Mouse (Mus musculus) R1 (cell line): ENCODE measurements around the gene Lrrc17.
"Not testable (repeated sequence)": the region's sequence is repeated elsewhere in the genome, so short reads cannot be mapped to it uniquely, and the experiment has no call there.

Experiments used
- DNase-seq: peaks from one replicate; pipeline ENCODE4 v3.0.0-alpha.2; 2018; ENCODE audit warnings: low read depth, low spot score

The Lrrc17 gene

DNA sequence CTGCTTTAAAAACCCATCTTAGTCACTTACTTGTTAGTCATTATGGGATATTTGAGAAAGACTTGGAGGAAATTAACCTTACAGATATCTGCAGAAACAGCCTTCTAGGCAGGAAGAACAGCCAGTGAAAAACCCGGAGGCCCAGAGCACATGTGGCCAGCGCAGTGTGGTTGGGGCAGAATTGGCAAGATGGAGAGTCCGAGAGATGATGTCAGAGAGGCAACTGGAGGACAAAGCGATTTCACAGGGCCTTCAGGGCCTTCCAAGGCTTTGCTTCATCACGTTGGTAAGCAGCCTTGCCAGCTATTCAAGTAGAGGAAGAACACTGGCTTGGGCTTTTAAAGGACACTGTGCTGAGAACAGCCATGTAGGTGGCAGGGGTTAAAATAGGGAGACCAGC is 10.4 kb upstream of the Lrrc17 start:
- no peak for DNase-seq

- DNase-seq = peak; percentile 53
Measured at GRCm38 (mm10) chr5:21542226-21542625, 1.1 kb upstream of the Lrrc17 start.

DNA sequence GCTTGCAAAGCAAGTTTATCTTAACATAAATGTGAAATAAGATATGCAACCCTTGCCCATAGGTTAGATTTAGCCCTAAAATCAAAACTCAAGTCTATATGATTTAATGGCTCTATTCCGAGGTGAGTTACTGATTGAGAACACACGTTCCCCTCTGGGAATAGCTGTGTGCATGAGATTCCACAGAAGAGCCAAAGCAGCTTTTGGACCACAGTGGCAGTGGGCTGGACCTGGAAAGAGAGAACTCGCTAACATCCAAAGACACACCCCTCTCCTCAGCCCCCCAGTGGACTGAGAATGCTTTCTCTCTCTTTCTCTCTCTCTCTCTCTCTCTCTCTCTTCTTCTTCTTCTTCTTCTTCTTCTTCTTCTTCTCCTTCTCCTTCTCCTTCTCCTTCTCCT is 1.5 kb downstream of the Lrrc17 start:
- no peak for DNase-seq

DNA sequence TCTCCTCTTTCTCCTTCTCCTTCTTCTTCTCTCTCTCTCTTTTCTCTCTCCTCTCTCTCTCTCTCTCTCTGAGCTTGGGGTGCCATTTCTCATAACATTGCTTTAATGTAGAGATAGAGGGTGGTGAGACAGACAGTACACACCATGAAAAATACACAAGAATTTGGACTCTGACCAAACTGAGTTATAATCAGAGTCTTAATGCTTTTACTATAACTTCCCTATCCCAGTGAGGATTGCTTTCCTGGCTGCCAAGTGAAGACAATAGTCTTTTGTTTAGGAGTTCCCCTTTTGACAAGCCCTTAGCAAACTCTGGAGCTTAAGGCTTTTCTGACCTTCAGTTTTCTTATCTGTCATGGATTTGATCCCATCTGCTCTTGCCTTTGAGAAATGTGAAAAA is 1.9 kb downstream of the Lrrc17 start:
- no peak for DNase-seq

- no peak for DNase-seq
Measured at GRCm38 (mm10) chr5:21545786-21546185, 2.4 kb downstream of the Lrrc17 start.

DNA sequence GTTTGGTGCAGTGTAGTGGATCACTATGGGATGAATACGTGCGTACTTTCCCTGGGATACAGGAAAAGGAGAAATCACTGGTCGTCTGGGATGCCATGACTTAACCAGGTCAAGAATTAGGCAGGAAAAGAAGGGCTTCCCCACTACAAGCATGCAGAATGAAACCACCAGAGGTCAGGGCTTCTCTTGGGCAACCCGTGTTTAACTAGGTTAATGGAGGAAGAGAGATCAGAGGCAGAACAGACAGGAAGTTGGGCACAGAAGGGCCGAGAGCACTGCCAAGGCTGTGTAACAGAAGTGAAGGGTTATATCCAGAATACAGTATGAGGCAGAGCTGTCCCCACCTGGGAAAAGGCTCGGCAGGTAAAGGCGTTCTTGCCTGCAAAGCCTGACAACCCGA is 3.6 kb downstream of the Lrrc17 start:
- DNase-seq = no peak

- DNase-seq = no peak
Measured at GRCm38 (mm10) chr5:21553685-21554084, 10.3 kb downstream of the Lrrc17 start.

- DNase-seq = no peak
Measured at GRCm38 (mm10) chr5:21554732-21555131, 11.4 kb downstream of the Lrrc17 start.

DNA sequence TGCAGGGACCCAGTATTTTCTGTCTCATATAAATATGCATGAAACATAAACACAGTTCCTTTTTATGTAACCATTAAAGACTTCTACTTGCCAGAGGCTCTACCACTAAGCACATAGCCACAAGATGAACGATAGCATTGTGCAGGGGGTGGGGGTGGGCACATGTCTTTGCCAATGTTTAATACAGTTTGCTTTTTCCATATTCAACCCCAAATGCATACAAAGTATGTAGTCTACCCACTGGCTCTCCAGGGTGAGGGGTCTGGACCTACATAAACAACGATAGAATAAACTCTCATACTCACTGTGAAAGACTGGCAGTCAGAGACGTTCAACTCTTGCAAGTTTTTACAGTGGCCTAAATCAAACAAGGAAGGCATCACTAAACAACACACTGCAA is 13.1 kb downstream of the Lrrc17 start:
- no peak for DNase-seq

GRCm38 (mm10) chr5:21563936-21564335 is 20.6 kb downstream of the Lrrc17 start:
- no peak for DNase-seq

DNA sequence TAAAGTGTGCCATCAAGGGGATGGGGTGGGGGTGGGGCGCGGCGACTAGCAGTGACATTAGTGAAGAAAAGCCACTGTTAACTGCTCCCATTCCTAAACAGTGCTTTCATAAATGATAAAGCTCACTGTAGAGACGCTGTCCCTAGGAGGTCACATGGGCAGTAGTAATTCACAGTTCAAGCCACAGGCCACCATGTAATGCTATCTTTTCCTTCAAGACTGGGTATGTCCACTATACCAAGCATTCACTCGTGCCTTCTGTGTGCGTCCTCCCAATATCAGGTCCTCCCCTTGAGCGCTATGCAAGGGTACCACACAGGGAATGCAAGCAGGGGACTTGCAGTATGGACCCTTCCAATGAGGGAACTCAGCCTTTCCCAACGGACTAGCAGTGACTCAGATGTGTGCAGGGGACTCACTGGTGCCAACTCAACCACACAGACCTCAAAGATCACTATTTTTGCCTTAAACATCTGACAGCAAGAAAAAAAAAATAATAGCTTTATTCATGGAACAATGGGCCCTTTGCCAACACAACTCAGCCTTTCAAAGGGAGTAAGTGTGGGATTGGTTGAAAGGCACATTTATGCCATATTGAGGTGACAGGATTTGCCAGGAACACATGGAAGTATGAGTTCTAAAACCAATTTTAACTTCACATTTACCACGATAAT is 22.2 kb downstream of the Lrrc17 start:
- no peak for DNase-seq

GRCm38 (mm10) chr5:21567784-21568183 is 24.4 kb downstream of the Lrrc17 start:
- DNase-seq = no peak

GRCm38 (mm10) chr5:21572764-21573416 is 29.5 kb downstream of the Lrrc17 start:
- no peak for DNase-seq

- peak; percentile 17 for DNase-seq
Measured at GRCm38 (mm10) chr5:21574386-21575209, 31.2 kb downstream of the Lrrc17 start.

DNA sequence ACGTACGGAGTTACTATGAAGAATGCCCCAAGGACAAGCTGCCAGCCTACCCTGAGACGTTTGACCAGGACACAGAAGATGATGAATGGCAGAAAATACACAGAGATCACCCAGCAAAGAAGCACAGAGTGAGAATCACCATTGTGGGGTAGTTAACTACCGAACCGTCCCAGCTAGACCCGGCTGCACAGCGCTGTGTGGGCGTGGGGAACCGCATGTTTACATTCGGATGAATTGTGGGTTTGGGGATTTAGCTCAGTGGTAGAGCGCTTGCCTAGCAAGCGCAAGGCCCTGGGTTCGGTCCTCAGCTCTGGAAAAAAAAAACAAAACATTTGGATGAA is 31.8 kb downstream of the Lrrc17 start:
- no peak for DNase-seq

- no peak for DNase-seq
Measured at GRCm38 (mm10) chr5:21578136-21578535, 34.8 kb downstream of the Lrrc17 start.

DNA sequence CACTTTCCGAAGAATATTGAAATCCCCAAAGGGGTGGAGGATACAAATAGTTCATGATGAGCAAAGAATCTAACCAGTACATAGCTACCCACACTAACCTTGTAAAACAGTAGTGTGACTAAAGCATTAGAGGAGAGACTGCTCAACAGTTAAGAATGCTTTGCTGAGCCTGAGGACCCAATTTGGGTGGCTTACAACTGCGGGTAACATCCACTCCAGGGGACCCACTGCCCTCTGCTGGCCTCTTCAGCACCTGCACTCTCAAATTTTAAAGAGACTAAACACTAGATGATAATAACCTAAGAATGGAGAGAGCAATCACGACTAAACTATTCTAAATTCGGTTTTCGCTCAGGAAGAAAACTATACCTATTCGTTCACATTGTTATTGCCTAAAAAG is 43.4 kb downstream of the Lrrc17 start:
- peak; percentile 59 for DNase-seq

DNA sequence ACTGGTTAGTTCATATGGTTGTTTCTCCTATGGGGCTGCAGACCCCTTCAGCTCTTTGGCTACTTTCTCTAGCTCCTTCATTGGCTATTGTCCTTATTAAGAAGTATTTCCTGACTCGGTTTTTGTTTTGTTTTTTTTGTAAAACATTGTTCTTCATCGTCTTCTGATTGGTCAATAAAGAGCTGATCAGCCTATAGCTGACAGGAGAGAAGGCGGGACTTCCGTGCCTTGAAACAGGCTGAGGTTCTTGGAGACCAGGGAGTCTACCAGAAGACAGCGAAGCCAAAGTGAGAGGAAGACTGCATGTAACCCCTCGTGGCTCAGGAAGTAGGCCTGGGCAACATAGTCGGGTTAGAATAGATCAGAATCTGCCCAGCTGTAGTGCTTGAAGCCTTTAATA is 44.3 kb downstream of the Lrrc17 start:
- peak; percentile 80 for DNase-seq

- no peak for DNase-seq
Measured at GRCm38 (mm10) chr5:21588220-21588619, 44.9 kb downstream of the Lrrc17 start.

DNA sequence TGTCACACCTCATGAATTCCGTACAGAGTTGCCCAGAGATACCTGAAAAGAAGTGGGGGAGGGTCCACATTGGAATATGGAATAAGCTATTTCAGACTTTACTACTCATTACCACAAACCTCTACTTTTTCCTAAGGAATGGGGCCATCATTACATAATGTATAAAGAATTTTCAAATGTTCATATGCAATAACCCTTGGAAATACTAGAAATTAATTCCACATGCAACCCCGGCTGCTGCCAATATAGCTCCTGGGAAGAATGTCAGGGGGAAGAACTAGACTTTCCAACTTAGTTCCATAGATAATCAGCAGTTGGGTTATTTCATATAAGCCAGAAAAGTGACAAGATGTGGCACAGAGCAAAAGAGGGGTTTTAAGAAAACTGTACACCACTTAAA is 48.7 kb downstream of the Lrrc17 start:
- no peak for DNase-seq

DNA sequence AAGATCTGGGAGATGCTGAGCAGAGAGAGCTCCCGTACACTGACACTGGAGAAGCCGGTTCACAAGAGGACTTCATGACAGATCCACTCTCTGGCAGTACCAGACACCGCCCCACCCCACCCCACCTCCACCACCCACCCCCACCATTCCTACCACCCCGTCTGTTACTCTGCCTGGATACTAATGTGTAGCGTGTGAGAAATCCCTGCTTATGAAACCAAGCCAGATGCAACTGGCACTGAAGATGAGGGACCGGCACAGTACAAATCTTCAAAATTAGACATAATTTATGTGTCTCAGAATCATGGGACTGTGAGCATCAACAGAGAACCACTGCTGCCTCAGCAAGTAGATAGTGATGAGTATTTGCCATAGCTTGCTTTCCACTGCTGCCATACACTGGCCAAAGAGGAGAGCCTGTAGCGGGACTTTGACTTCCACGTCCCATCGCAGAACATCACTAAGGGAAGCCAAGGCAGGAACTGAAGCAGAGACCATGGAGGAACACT is 49.9 kb downstream of the Lrrc17 start:
- DNase-seq = no peak

GRCm38 (mm10) chr5:21599536-21599935 is 56.2 kb downstream of the Lrrc17 start:
- DNase-seq = not testable (repeated sequence)

DNA sequence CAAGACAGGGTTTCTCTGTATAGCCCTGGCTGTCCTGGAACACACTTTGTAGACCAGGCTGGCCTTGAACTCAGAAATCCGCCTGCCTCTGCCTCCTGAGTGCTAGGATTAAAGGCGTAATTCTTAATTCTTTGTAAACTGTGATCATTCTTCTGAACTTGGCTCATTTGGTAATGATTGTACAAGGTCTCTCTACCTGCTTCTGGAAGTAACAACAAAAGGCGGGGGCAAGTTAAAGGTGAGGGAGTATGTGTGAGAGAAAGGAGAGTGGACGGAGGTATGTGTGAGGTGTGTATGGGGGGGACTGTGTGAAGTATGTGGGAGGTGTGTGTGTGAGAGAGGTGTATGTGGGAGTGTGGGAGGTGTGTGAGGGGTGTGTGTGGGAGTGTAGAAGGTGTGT is 56.6 kb downstream of the Lrrc17 start:
- DNase-seq = no peak
